Mouse (Mus musculus): Measurements from ENCODE around the gene Trio.

DNA sequence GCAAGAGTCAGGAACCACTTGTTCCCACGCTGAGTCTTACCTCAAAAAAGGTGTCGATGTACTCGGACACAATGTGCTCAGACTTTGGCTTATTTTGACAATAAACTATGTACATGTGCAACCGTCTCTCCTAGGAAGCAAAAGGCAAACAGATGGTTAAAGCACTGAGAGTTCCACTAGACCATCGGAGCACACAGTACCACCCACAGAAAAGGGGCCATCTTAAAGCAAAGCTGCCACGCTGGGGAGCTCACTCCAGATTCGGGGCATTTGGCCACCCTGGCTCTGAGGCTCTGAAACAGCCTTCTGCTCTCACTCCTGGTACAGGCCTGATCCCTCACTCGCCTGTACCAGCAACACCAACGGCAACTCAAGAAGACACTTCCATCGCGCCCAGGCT is 269.2 kb downstream of the Trio start:
- TF ChIP-seq CTCF (IDR thresholded peaks at IDR 0.05; ENCODE audit: extremely low read depth, insufficient read depth, insufficient read length, insufficient replicate concordance): no peak
- TF ChIP-seq POLR2A (IDR thresholded peaks at IDR 0.05; ENCODE audit: low read depth, low read length): no peak
